Mouse (Mus musculus) hindbrain, postnatal 0 days (tissue): ENCODE data around the gene Acoxl. TPM values are rescaled to one million over a fixed set of nuclear protein-coding genes. Genes with fewer than 3 reads are reported as not detected.
"Not testable (repeated sequence)": the region's sequence is repeated elsewhere in the genome, so short reads cannot be mapped to it uniquely, and the experiment has no call there.

Experiments used
- ATAC-seq: fragments of 200-750 bp; cut with Nextera tagmentation; 2 replicates; pipeline ENCODE4 v1.8.0; 2017; ENCODE audit warnings: mild to moderate bottlenecking, moderate TSS enrichment, moderate library complexity
- DNase-seq: peaks from one replicate; pipeline ENCODE4 v3.0.0-alpha.2; 2015; ENCODE audit warnings: low spot score
- H3K27ac ChIP-seq: fragments of 300-500 bp; sonication (generic); 2 replicates; pipeline ENCODE4 v1.5.1; 2014; ENCODE audit warnings: mild to moderate bottlenecking
- H3K27me3 ChIP-seq: fragments of 300-500 bp; sonication (generic); 2 replicates; pipeline ENCODE4 v1.6.1; 2014; ENCODE audit warnings: low read length, mixed read lengths; ENCODE audit not compliant: insufficient read depth
- H3K36me3 ChIP-seq: fragments of 300-500 bp; sonication (generic); 2 replicates; pipeline ENCODE4 v1.6.1; 2014; ENCODE audit warnings: low read length, mixed read lengths; ENCODE audit not compliant: insufficient read depth
- H3K4me1 ChIP-seq: fragments of 300-500 bp; sonication (generic); 2 replicates; pipeline ENCODE4 v1.6.1; 2014; ENCODE audit warnings: antibody characterized with exemption, low read length, mixed read lengths; ENCODE audit not compliant: insufficient read depth
- H3K4me2 ChIP-seq: fragments of 300-500 bp; sonication (generic); 2 replicates; pipeline ENCODE4 v1.6.1; 2014; ENCODE audit warnings: low read depth, mild to moderate bottlenecking, low read length, moderate library complexity, mixed read lengths
- H3K4me3 ChIP-seq: fragments of 300-500 bp; sonication (generic); 2 replicates; pipeline ENCODE4 v1.5.1; 2014; ENCODE audit warnings: low read length
- H3K9ac ChIP-seq: fragments of 300-500 bp; sonication (generic); replicated peaks from 2 replicates; pipeline ENCODE4 v1.6.1; 2014; ENCODE audit warnings: mild to moderate bottlenecking, low read length, moderate library complexity, mixed read lengths
- H3K9me3 ChIP-seq: fragments of 300-500 bp; sonication (generic); 2 replicates; pipeline ENCODE4 v1.6.1; 2016; ENCODE audit warnings: low read length, mixed read lengths
- CTCF ChIP-seq: IDR thresholded peaks from 2 replicates; pipeline ENCODE4 v1.5.1; 2016; ENCODE audit warnings: antibody characterized with exemption, control low read depth, low read depth
- WGBS: fragments of 180-500 bp; shearing (Covaris S2); extraction: QIAGEN DNeasy Blood & Tissue Kit; methylation state at CpG from one replicate; pipeline ENCODE4 v1.1.7; 2014; 5-methylcytosine and 5-hydroxymethylcytosine counted together
- polyA plus RNA-seq: library from polyadenylated mRNA; unstranded; fragments of >200 nt; fragmentation: Nextera tagmentation; extraction: Ambion mirVana; gene quantifications from 2 replicates; pipeline ENCODE4 v1.2.1, GENCODE M21; 2015
- total RNA-seq: library from RNA; depleted of rRNA; stranded (reverse); fragments of >200 nt; gene quantifications from 2 replicates; pipeline ENCODE4 v1.2.3, GENCODE M21; 2014

Gene Acoxl
- total and polyA plus RNA-seq, 2 experiments from 2014 or later = 0.29 to 0.47 TPM

DNA sequence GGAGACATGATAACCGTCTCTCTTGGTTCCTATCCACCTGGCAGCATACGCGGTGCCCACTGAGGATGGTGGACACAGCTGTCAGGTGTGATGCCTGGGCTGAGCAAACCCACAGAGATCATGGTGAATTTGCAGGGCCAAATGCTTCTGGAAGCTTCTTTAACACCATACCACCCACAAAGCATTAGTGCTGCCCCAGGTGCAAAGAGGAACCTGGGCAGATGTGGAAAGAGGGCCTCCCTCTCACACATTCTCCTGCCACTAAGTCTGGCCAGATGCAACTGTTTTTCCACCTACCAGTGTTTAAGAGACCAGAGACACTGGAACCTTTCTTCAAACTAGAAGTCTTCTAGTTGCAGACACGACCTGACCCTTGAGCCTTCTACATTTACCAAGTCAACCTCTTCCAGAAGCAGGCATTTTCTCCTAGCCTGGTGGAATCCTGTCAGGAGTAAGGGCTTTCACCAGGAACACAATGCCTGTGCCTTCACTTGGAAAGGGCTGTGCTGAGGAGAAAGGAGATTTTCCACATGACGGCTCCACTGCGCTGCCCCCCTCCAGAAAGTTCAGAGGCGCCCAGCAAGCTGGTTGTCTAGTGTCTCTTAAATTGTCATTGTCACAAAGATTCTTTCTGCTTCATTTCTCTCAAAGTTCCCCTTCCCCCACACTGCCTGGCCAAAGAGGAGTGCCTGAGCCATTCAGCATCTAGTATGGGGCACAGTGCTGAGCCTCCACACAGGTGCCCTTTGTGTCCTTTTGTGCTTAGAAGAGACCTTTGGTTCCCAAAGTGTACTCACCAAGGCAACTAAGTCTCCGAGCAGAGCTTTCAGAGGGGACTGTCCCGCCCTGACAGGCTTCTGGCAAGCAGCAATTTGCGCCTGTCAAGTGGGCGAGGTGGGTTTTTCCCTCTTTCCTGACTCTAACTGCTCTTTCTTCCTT lies 253.0 kb downstream of the Acoxl start:
- no peaks in the 10 kb centered on the region for H3K9me3 ChIP-seq
- H3K4me3 ChIP-seq = no peak overlapping the region
- 46% methylated on average over 11 of the region's 11 CpGs for WGBS
- DNase-seq (peak; percentile 10), ATAC-seq (0 out of 2 replicates have a peak, but pooled peaks have one; percentile 32)
- H3K27me3 ChIP-seq = no peaks in the 10 kb centered on the region
- no peak overlapping the region for H3K27ac ChIP-seq
- no peak overlapping the region for H3K9ac ChIP-seq
- no peaks in the 10 kb centered on the region for H3K36me3 ChIP-seq
- H3K4me2 ChIP-seq = no peak overlapping the region
- no peaks in the 10 kb centered on the region for H3K4me1 ChIP-seq
- no peak for TF ChIP-seq CTCF

DNA sequence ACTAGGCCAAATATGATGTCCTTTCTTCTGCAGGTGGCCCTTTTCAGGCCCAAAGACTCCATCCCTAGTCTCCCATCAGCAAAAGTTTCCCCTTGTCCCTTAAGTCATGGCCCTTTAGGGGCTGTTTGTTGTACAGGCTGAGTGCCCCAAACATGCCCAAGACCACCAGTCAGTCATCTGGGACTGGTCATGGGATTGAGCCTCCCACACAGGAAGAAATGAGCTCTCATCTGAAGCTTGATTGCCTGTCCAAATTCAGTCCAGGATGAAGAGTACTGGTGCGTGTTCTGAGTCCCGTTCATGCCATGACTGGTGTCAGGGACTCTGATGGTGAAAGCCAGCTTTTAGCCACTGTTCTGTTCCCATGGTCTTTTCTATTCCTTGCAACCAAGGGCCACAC lies 253.8 kb downstream of the Acoxl start:
- TF ChIP-seq CTCF = no peak
- no peak overlapping the region for H3K27ac ChIP-seq
- H3K4me1 ChIP-seq = no peaks in the 10 kb centered on the region
- H3K27me3 ChIP-seq = no peaks in the 10 kb centered on the region
- ATAC-seq (no peak), DNase-seq (no peak)
- H3K4me3 ChIP-seq = no peak overlapping the region
- no peak overlapping the region for H3K4me2 ChIP-seq
- no peak overlapping the region for H3K9ac ChIP-seq
- H3K9me3 ChIP-seq = no peaks in the 10 kb centered on the region
- 49% methylated on average over 2 of the region's 2 CpGs for WGBS
- H3K36me3 ChIP-seq = no peaks in the 10 kb centered on the region

- ATAC-seq (no peak), DNase-seq (peak; percentile 22)
- Histone ChIP-seq H3K36me3 (no peaks in the 10 kb centered on the region), H3K4me3 (no peak overlapping the region), H3K9ac (no peak overlapping the region), H3K27me3 (no peaks in the 10 kb centered on the region), H3K4me1 (no peaks in the 10 kb centered on the region), H3K4me2 (no peak overlapping the region), H3K27ac (no peak overlapping the region), H3K9me3 (no peaks in the 10 kb centered on the region)
- no peak for TF ChIP-seq CTCF
- 64% methylated on average over 5 of the region's 5 CpGs for WGBS
These were observed 255.5 kb downstream of the Acoxl start for GRCm38 (mm10) chr2:128094196-128094595.

- ATAC-seq = no peak
- H3K9ac ChIP-seq = no peak overlapping the region
- no peak overlapping the region for H3K27ac ChIP-seq
- no peak for DNase-seq
- H3K4me1 ChIP-seq = no peaks in the 10 kb centered on the region
- H3K4me3 ChIP-seq = no peak overlapping the region
- H3K9me3 ChIP-seq = no peaks in the 10 kb centered on the region
- no peak overlapping the region for H3K4me2 ChIP-seq
- no peaks in the 10 kb centered on the region for H3K36me3 ChIP-seq
- WGBS = 84% methylated on average over 2 of the region's 2 CpGs
- no peaks in the 10 kb centered on the region for H3K27me3 ChIP-seq
- no peak for TF ChIP-seq CTCF
These were observed 255.9 kb downstream of the Acoxl start for GRCm38 (mm10) chr2:128094602-128095001.

GRCm38 (mm10) chr2:128095270-128095669 lies 256.6 kb downstream of the Acoxl start:
- TF ChIP-seq CTCF = no peak
- H3K36me3 ChIP-seq = no peaks in the 10 kb centered on the region
- no peak overlapping the region for H3K27ac ChIP-seq
- H3K9me3 ChIP-seq = no peaks in the 10 kb centered on the region
- H3K4me1 ChIP-seq = no peaks in the 10 kb centered on the region
- H3K4me3 ChIP-seq = no peak overlapping the region
- 33% methylated on average over 1 of the region's 1 CpGs for WGBS
- DNase-seq = no peak
- H3K4me2 ChIP-seq = no peak overlapping the region
- H3K9ac ChIP-seq = no peak overlapping the region
- ATAC-seq = no peak
- no peaks in the 10 kb centered on the region for H3K27me3 ChIP-seq

GRCm38 (mm10) chr2:128096070-128096469 lies 257.4 kb downstream of the Acoxl start:
- Histone ChIP-seq H3K36me3 (no peaks in the 10 kb centered on the region), H3K4me3 (no peak overlapping the region), H3K4me1 (no peaks in the 10 kb centered on the region), H3K27me3 (no peaks in the 10 kb centered on the region), H3K4me2 (no peak overlapping the region), H3K9me3 (no peaks in the 10 kb centered on the region), H3K27ac (no peak overlapping the region), H3K9ac (no peak overlapping the region)
- no peak for ATAC-seq
- TF ChIP-seq CTCF = no peak
- WGBS = 97% methylated on average over 1 of the region's 1 CpGs
- DNase-seq = no peak

DNA sequence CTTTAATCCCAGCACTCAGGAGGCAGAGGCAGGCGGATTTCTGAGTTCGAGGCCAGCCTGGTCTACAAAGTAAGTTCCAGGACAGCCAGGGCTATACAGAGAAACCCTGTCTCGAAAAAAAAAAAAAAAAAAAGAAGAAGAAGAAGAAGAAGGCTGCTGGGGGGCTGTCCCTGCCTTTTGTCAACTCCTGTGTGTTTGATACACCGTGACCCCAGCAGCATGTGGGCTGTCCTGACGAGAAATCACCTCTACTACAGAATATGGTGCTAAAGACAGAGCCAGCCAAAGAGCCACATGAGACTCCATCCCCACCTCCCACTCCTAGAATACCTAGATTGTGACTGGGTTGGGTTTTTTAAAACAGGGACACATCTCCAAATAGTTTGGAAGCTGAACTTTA lies 259.4 kb downstream of the Acoxl start:
- not testable (repeated sequence) for H3K4me1 ChIP-seq, H3K27me3 ChIP-seq, H3K9ac ChIP-seq, H3K36me3 ChIP-seq, DNase-seq, H3K4me3 ChIP-seq, ATAC-seq, H3K27ac ChIP-seq, H3K4me2 ChIP-seq, H3K9me3 ChIP-seq
- WGBS = 78% methylated on average over 5 of the region's 5 CpGs
